Mouse (Mus musculus) NIH3T3 (cell line): ENCODE measurements around the gene Dot1l.

Experiments used
- DNase-seq: peaks from one replicate; pipeline ENCODE4 v3.0.0-alpha.2; 2012; ENCODE audit warnings: low read depth

Dot1l gene

DNA sequence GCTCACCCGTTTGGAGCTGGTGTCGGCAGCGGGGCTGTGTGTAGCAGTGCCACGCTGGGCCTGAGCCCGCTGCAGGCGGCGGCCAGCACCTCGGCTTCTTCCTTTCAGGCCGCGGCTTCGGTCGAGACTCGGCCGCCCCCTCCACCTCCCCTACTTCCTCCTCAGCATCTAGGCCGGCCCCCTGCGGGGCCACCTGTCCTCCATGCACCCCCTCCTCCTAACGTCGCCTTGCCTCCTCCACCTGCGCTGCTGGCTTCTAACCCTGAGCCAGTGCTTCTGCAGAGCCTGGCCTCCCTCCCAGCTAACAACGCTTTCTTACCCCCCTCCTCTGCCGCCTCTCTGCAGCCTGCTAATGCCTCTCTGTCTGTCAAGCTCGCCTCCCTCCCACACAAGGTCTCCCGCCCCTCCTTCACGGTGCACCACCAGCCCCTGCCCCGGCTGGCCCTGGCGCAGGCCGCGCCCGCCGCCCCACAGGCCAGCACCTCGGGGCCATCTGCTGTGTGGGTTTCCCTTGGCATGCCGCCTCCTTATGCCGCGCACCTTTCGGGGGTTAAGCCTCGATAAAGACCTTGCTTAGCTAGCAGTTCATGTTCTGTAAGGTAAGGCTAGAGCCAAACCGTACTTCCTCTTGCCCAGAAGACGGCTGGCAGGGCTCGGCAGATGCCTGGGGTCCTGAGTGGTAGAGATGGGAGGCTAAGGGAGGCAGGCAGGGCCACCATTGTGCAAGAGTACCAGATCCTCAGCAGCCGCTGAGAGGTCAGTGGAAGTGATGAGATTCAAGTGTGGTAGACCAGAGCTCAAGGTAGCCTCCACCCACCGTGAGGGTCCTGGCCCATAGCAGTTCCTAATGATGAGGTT is 37.4 kb downstream of the Dot1l start:
- DNase-seq = no peak

DNA sequence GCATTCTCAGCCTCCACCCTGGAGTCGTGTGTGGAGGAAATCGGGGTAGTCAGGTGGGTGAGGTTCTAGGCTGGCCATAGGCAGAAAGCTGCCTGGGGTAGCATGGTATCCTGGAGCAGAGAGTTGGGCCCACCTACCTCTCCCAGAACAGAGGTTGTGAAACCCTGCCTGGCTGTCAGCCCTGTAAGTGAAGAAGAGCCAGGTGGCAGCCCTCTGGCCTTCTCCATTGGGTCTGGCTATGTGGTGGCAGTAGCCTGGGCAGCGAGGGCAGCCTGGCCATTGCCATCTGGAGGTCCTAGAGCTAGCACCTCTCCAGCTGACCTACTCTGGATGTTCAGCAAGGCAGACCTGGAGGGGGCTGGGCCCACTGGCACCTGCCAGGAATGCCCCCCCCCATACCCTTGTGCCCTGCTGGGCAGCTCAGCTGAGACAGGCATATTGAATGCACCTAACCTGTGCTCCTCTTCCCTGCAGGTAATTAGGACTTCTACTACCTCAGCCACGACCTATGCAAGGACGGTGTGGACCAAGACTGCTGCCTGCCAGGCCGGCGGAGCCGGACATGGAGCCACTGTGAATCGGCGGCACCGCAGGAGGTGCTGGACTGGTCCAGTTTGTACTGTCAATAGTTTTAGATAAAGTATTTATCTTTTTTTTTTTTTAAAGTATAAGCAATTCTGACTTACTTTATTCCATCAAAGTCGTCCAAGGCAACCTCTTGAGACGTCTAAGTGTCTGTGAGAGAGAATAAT is 38.2 kb downstream of the Dot1l start:
- no peak for DNase-seq

DNA sequence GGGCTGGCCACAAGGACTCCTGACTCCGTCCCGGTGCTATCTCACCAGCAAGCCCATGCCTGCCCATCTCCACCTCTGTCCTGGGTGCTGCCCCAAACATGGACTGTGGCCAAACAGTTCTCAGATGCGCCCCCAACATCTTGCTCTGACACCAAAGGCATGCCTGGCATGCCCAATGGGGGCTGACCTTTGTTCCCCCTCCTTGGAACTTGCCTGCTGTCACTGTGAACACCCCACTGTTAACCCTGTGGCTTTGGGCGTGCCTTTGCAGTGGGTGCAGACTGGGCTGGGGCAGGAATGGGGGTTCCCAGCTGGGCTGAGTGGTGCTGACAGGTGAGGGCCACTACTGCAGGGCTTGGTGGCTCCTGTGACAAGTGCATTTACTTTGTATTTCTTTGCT is 38.8 kb downstream of the Dot1l start:
- DNase-seq = no peak

DNA sequence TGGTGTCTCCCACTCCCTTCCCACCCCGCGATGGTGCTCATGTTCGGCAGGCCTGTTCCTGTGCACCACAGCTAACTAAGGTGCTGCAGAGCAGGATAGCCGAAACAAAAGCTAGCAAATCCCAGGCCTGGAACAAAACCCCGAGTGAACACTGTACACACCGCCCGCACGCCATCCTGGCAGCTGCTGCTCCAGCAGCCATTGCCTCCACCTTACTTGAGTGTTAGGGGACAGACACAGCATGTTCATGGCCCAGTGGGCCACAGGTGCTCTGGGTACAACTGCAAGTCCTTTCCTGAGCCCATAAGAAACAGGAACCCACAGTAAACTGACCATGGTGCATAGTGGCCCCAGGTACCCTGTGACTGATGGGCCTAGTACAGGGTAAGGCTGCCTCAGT is 39.7 kb downstream of the Dot1l start:
- DNase-seq = no peak

- no peak for DNase-seq
These were observed 41.4 kb downstream of the Dot1l start for GRCm38 (mm10) chr10:80796307-80796848.

DNA sequence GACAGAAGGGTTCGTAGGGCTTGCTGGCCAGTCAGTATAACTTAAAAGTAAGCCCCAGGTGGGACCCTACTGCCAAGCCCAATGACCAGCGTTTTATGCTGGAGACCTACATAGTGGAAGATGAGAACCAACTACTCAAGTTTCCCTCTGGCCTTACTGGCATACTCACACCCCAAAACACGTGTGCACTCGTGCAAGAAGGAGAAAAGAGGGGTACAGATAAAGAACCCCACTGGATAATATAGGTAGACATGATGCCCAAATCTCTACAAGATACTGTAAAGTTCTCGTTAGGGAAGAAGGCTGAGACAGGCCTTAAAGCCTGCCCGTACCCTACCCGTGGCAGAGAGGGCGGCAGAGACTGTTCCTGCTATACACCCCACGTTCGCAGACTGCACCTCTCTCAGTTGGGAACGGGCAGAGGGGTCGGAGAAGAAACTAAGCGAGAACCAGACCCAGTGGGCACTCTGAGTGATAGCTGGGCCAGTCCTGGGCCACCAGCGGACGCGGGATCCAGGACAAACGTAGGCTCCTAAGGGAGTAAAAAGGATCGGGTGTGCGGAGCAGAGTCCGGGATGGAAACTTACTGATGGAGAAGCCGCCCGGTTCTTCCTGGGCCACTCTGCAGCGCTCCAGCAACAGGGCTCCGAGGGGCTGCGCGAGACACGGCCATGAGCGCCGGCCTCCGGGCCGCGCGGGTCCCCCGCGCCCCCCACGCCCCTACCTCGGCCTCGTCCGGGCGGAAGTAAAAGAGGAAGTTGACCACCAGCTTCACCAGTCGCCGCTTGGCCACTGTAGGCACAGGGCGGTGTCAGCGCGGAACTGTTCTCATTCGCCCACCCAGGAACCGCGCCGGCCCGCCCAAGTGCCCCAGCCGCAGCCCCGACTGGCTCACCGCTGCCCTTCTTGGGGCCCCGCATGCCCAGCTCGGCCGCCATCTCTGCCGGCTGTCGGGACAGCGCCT is 42.5 kb downstream of the Dot1l start:
- DNase-seq = no peak

DNA sequence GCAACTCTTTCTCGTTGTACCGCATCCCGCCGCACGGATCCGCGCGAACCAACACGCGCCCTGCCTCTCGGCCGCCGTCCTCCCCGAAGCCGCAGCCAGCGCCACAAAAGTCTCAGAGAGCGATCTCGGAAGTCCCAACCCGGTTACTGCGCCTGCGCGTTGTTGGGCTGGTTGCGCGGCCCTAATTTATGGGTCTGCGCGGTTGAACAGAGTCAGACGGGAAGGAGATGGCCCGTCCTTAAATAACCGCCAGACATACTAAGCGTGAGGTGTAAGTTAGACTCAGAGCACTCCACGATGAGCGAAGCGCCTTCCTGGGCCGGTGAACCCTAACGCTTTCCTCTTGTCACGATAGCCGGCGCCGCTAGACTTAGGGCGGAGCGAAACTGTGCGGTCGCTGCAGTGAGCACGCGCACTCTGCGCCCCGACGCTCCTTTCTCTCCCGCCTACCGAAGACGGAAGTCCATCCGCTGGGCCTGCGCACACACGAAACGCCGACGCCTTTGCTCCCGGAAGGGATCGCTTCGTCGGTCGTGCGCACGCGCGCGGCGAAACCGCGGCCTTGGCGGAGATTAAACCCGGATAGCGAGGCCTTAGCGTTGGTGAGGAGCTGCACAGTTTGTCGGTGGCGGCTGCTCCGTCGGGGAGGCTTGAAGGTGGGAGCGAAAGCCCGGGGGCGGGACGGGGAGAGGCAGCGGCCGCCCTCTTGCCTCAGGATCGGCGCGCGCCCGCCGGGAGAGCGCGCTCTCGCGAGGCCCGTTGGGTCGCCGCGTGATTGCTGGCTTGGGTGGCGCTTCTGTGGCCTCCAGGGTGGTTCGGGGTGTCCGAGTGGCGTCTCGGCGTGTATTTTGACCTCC is 43.4 kb downstream of the Dot1l start, which contains the start of the genes Sf3a2 and Plekhj1:
Gene Sf3a2, plus strand, starts transcription at position 49 of the 857 bp plus-strand sequence.
Gene Plekhj1, minus strand, starts transcription at position 477 of the 857 bp plus-strand sequence.
- peak; percentile 98 for DNase-seq

GRCm38 (mm10) chr10:80799070-80799566 is 44.1 kb downstream of the Dot1l start:
- peak; percentile 70 for DNase-seq

- DNase-seq = no peak
These were observed 47.4 kb downstream of the Dot1l start for GRCm38 (mm10) chr10:80802204-80802912.

DNA sequence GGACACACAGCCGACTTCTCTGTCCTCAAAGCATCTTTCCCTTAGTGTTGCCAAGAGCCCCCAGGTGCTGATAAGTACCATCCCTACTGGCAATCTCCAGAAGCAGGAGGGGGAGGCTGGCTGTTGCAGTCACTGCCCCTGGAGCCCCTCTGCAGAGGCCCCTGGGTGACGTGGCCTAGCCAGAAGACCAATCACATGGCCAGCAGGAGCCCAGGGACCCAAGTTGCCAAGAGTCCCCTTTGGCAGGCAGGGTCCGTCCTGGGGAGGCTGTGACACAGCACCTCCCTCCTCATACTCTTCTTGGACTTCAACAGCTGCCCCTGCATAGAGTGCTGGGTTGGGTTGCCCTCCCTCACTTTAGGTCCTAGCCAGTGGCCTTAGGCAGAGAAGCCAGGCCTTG is 48.0 kb downstream of the Dot1l start:
- no peak for DNase-seq

DNA sequence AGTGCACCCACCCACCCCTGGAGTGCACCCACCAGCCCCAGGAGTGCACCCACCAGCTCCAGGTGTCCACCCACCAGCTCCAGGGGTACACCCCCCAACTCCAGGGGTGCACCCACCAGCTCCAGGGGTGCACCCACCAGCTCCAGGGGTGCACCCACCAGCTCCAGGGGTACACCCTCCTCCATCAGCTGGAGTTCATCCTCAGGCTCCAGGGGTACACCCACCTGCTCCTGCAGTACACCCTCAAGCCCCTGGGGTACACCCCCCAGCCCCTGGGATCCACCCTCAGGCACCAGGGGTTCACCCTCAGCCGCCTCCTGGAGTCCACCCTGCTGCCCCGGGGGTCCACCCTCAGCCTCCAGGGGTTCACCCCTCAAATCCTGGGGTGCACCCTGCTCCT is 49.3 kb downstream of the Dot1l start:
- no peak for DNase-seq

- no peak for DNase-seq
These were observed 49.9 kb downstream of the Dot1l start, which contains the start of gene Amh for GRCm38 (mm10) chr10:80804916-80805315. Gene Amh (plus strand): TSS chr10:80805243.

DNA sequence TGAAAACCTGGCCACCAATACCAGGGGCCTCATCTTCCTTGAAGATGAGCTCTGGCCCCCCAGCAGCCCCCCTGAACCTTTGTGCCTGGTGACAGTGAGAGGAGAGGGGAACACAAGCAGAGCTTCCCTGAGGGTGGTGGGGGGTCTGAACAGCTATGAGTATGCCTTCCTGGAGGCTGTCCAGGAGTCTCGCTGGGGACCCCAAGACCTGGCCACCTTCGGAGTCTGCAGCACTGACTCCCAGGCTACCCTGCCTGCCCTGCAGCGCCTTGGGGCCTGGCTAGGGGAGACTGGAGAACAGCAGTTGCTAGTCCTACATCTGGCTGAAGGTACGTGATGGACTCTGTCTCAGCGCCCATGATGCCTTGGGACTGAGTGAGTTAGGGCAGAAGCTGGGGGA is 50.3 kb downstream of the Dot1l start:
- no peak for DNase-seq

DNA sequence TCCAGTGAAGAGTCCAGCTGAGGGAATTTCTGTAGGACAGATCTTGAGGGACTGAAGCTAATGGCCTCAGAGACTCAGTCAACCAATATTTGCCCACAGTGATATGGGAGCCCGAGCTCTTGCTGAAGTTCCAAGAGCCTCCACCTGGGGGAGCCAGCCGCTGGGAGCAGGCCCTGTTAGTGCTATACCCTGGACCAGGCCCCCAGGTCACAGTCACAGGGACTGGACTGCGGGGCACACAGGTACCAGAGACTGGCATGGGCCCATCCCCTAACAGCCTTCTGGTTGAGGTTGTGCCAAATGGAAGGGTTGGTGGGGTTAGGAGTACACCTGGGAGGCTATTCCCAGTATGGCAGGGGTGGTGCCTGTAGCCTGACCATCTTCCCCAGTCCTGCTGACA is 50.9 kb downstream of the Dot1l start:
- peak; percentile 72 for DNase-seq

- DNase-seq = no peak
These were observed 51.5 kb downstream of the Dot1l start for GRCm38 (mm10) chr10:80806341-80807056.

DNA sequence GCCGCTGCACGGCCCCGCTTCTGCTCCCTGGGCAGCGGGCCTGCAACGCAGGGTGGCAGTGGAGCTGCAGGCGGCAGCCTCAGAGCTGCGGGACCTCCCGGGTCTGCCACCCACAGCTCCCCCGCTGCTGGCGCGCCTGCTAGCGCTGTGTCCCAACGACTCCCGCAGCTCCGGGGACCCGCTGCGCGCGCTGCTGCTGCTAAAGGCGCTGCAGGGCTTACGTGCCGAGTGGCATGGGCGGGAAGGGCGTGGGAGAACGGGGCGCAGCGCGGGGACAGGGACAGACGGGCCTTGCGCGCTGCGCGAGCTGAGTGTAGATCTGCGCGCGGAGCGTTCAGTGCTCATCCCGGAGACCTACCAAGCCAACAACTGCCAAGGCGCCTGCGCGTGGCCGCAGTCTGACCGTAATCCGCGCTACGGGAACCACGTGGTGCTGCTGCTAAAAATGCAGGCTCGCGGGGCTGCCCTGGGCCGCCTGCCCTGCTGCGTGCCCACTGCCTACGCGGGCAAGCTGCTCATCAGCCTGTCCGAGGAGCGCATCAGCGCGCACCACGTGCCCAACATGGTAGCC is 52.1 kb downstream of the Dot1l start:
- no peak for DNase-seq

- no peak for DNase-seq
These were observed 53.3 kb downstream of the Dot1l start for GRCm38 (mm10) chr10:80808099-80808984.
